Comparison of ENCODE assay signal across 11 mouse cellular contexts in the genomic region with DNA sequence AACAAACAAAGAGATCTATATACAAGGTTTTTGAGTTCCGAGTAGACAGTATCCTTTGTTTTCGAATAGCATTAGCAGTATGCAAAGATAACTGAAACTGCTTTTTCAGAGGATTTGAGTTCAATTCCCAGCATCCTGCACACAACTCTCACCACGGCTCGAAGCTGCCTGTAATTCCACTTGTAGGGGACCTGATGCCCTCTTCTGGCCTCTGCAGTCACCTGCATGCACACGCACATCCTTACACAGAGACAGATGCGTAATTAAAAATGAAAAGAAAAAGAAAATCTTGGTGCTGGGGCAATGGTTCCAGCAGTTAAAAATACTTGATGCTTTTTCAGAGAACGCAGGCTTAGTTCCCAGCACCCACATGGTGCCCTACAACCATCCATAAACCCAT.
DNase-seq lines count a peak whose midpoint lies in the region; ATAC-seq and TF ChIP-seq lines count a peak whose summit lies in the region.
"Had no signal": no experiment of that assay in that cellular context is flagged by ENCODE, and none has a peak within 500 bp of the region (broad histone marks: within the 10 kb centered on the region; RNA-seq: fewer than 3 reads in every experiment).

No protein-coding gene starts in this region.

- no peak for TF ChIP-seq EP300 in liver, embryonic 14.5 days (IDR thresholded peaks at IDR 0.05; ENCODE audit: low read depth)

- H3K27me3 ChIP-seq in cerebellum, adult 2 months (ENCODE audit: control insufficient read depth, insufficient read depth, low read length): no peaks in the 10 kb centered on the region
- no peaks in the 10 kb centered on the region for H3K27me3 ChIP-seq in liver, embryonic 14.5 days (ENCODE audit: control insufficient read depth, insufficient read depth, low read length)
- no peaks in the 10 kb centered on the region for H3K27me3 ChIP-seq in liver, embryonic 11.5 days (replicated peaks; ENCODE audit: control insufficient read depth, insufficient read depth, low read length)
- H3K27me3 ChIP-seq in small intestine, adult 2 months (ENCODE audit: control insufficient read depth, insufficient read depth, low read length): no peaks in the 10 kb centered on the region
- H3K27me3 ChIP-seq: embryonic facial prominence, embryonic 12.5 days had no signal

- H3K36me3 ChIP-seq in liver, embryonic 14.5 days (replicated peaks; ENCODE audit: control insufficient read depth, insufficient read depth, low read depth): no peaks in the 10 kb centered on the region
- H3K36me3 ChIP-seq in liver, embryonic 11.5 days (ENCODE audit: control insufficient read depth, insufficient read depth, low read length): no peaks in the 10 kb centered on the region
- no peaks in the 10 kb centered on the region for H3K36me3 ChIP-seq in small intestine, adult 2 months (ENCODE audit: control insufficient read depth, insufficient read depth, low read length)
- H3K36me3 ChIP-seq: embryonic facial prominence, embryonic 12.5 days had no signal

- 51% methylated on average over 7 of the region's 7 CpGs for WGBS in cerebellum, adult 2 months
- 38% methylated on average over 7 of the region's 7 CpGs for WGBS in liver, embryonic 14.5 days (ENCODE audit: insufficient replicate concordance)
- 53% methylated on average over 7 of the region's 7 CpGs for WGBS in liver, embryonic 11.5 days
- WGBS in bone marrow, adult 2 months: 58% methylated on average over 7 of the region's 7 CpGs
- 65% methylated on average over 7 of the region's 7 CpGs for WGBS in small intestine, adult 2 months

- no peaks in the 10 kb centered on the region for H3K4me1 ChIP-seq in cerebellum, adult 2 months (ENCODE audit: control insufficient read depth, insufficient read depth, low read length)
- no peaks in the 10 kb centered on the region for H3K4me1 ChIP-seq in liver, embryonic 14.5 days (replicated peaks; ENCODE audit: control insufficient read depth in 2 of 2, insufficient read depth in 2 of 2, low read length in 1 of 2)
- no peaks in the 10 kb centered on the region for H3K4me1 ChIP-seq in liver, embryonic 11.5 days (replicated peaks; ENCODE audit: control insufficient read depth, insufficient read depth, low read length)
- H3K4me1 ChIP-seq in bone marrow, adult 2 months (ENCODE audit: control insufficient read depth, insufficient read depth, low read length): no peaks in the 10 kb centered on the region
- H3K4me1 ChIP-seq in small intestine, adult 2 months (ENCODE audit: control insufficient read depth, insufficient read depth, insufficient read length, low read length): no peaks in the 10 kb centered on the region
- H3K4me1 ChIP-seq: embryonic facial prominence, embryonic 12.5 days had no signal

- H3K27ac ChIP-seq in cerebellum, adult 2 months (ENCODE audit: insufficient read depth, low read length): no peak overlapping the region
- no peak overlapping the region for H3K27ac ChIP-seq in liver, embryonic 14.5 days
- no peak overlapping the region for H3K27ac ChIP-seq in liver, embryonic 11.5 days (ENCODE audit: low read depth, low read length)
- no peak overlapping the region for H3K27ac ChIP-seq in bone marrow, adult 2 months (ENCODE audit: control insufficient read depth, insufficient read depth, low read depth, low read length, poor library complexity)
- no peak overlapping the region for H3K27ac ChIP-seq in small intestine, adult 2 months (ENCODE audit: insufficient read depth, low read depth, low read length)
- H3K27ac ChIP-seq: embryonic facial prominence, embryonic 12.5 days had no signal

- no peak for DNase-seq in cerebellum, adult 2 months
- DNase-seq in cerebellum, postnatal 36 days: no peak
- DNase-seq in liver, embryonic 14.5 days (ENCODE audit: low read depth in 3 of 3, low spot score in 3 of 3): no peak
- DNase-seq in liver, embryonic 11.5 days (ENCODE audit: low spot score): no peak
- DNase-seq in adrenal gland, adult 18-20 months (ENCODE audit: low spot score in 2 of 2): no peak
- DNase-seq: right cerebral cortex, postnatal 14 days had no signal

- TF ChIP-seq POLR2A in cerebellum, adult 2 months (IDR thresholded peaks at IDR 0.05; ENCODE audit: borderline replicate concordance, insufficient read depth, low read length): no peak
- no peak for TF ChIP-seq POLR2A in bone marrow, adult 2 months (IDR thresholded peaks at IDR 0.05; ENCODE audit: borderline replicate concordance, control insufficient read depth, low read depth, low read length)
- TF ChIP-seq POLR2A in small intestine, adult 2 months (IDR thresholded peaks at IDR 0.05; ENCODE audit: low read depth, low read length): no peak

- H3K9me3 ChIP-seq in liver, embryonic 14.5 days (ENCODE audit: control insufficient read depth, low read length): no peaks in the 10 kb centered on the region
- H3K9me3 ChIP-seq in liver, embryonic 11.5 days (ENCODE audit: control insufficient read depth, low read length): no peaks in the 10 kb centered on the region
- H3K9me3 ChIP-seq: embryonic facial prominence, embryonic 12.5 days had no signal

- H3K4me3 ChIP-seq in cerebellum, adult 2 months (replicated peaks; ENCODE audit: insufficient read depth, low read depth, low read length): no peak overlapping the region
- no peak overlapping the region for H3K4me3 ChIP-seq in liver, embryonic 14.5 days (ENCODE audit: insufficient read depth in 1 of 2, low read depth in 2 of 2, low read length in 2 of 2)
- no peak overlapping the region for H3K4me3 ChIP-seq in liver, embryonic 11.5 days (ENCODE audit: low read depth, low read length)
- H3K4me3 ChIP-seq in bone marrow, adult 2 months (replicated peaks; ENCODE audit: control insufficient read depth, low read depth, low read length): no peak overlapping the region
- H3K4me3 ChIP-seq in small intestine, adult 2 months (ENCODE audit: low read depth, low read length): no peak overlapping the region
- H3K4me3 ChIP-seq: embryonic facial prominence, embryonic 12.5 days had no signal

- peak; percentile 31 for TF ChIP-seq CTCF in cerebellum, adult 2 months (IDR thresholded peaks at IDR 0.05; ENCODE audit: borderline replicate concordance, insufficient read depth, low read depth, low read length)
- TF ChIP-seq CTCF in liver, embryonic 14.5 days (IDR thresholded peaks at IDR 0.05; ENCODE audit: low read depth): peak; percentile 56
- peak; percentile 39 for TF ChIP-seq CTCF in bone marrow, adult 2 months (IDR thresholded peaks at IDR 0.05; ENCODE audit: control insufficient read depth, insufficient read depth, low read length)
- TF ChIP-seq CTCF in small intestine, adult 2 months (IDR thresholded peaks at IDR 0.05; ENCODE audit: extremely low read depth, insufficient read length, insufficient replicate concordance, low read depth, low read length): peak; percentile 11; the same call in 1 of the 2 replicates

- no peak overlapping the region for H3K9ac ChIP-seq in liver, embryonic 14.5 days (replicated peaks)
- H3K9ac ChIP-seq in liver, embryonic 11.5 days (ENCODE audit: low read depth, low read length): no peak overlapping the region
- H3K9ac ChIP-seq: embryonic facial prominence, embryonic 12.5 days had no signal

- no peak for ATAC-seq in liver, embryonic 14.5 days (ENCODE audit: insufficient read depth)
- no peak for ATAC-seq in liver, embryonic 11.5 days (replicated peaks; ENCODE audit: low FRiP score)
- no peak for ATAC-seq in activated CD4-positive, CD25-positive, alpha-beta regulatory T cell, adult 4 months
- ATAC-seq: hindbrain, embryonic 16.5 days had no signal

- no peak overlapping the region for H3K4me2 ChIP-seq in liver, embryonic 14.5 days (ENCODE audit: low read depth)
- no peak overlapping the region for H3K4me2 ChIP-seq in liver, embryonic 11.5 days
- H3K4me2 ChIP-seq: embryonic facial prominence, embryonic 12.5 days had no signal
